Mouse (Mus musculus) liver, adult 2 months (tissue): ENCODE measurements around the gene Mef2a.

Experiments
- CTCF ChIP-seq: fragments of 200-500 bp; IDR thresholded peaks from 2 replicates; pipeline ENCODE4 v1.5.1; 2011; ENCODE audit warnings: low read depth, low read length, control low read depth
- POLR2A ChIP-seq: fragments of 200-500 bp; IDR thresholded peaks from 2 replicates; pipeline ENCODE4 v1.6.1; 2011; ENCODE audit warnings: low read length, control low read depth; ENCODE audit not compliant: insufficient read depth; ENCODE audit errors: extremely low read depth

GRCm38 (mm10) chr7:67241969-67242368 is 130.7 kb downstream of the Mef2a start:
- TF ChIP-seq POLR2A = no peak
- no peak for TF ChIP-seq CTCF
